Mouse (Mus musculus): ENCODE data around the gene Tmem189. TPM values are rescaled to one million over a fixed set of nuclear protein-coding genes. Genes with fewer than 3 reads are reported as not detected.
"Not testable (repeated sequence)": the region's sequence is repeated elsewhere in the genome, so short reads cannot be mapped to it uniquely, and the experiment has no call there.

Tmem189 gene
- total and polyA plus RNA-seq, 3 experiments = 21.7 to 46.5 TPM; not detected in 1

DNA sequence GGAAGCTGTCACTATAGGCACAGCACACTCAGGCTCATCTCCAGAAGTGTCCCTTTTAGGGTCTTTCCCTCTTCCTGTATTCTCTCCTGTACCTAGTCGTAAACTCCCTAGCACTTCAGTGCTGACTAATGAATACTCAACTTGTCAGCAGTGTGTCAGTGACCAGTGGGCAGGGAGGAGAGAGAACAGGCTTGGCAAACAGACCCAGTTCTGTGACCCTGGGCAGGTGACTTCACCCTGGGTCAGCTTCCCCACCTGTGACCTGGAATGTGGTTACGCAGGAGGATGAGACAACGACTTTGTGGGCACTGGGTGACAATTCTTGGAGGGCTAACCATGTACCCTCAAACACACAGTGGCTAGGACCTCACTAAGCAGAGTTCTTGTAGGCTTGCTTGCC lies 72.6 kb downstream of the Tmem189 start:
- no peaks in the 10 kb centered on the region for H3K4me1 ChIP-seq (ENCODE audit: control insufficient read depth in 1 of 2, insufficient read depth in 2 of 2, low read length in 2 of 2)
- H3K27me3 ChIP-seq (ENCODE audit: control insufficient read depth in 1 of 2, insufficient read depth in 2 of 2, low read length in 2 of 2) = no peaks in the 10 kb centered on the region
- H3K27ac ChIP-seq (ENCODE audit: control insufficient read depth, low read depth, low read length) = no peak overlapping the region
- TF ChIP-seq CHD1 (IDR thresholded peaks at IDR 0.05; ENCODE audit: low read depth, low read length) (no peak), MXI1 (IDR thresholded peaks at IDR 0.05; ENCODE audit: low read depth, low read length) (no peak), MAX (IDR thresholded peaks at IDR 0.05; ENCODE audit: low read length) (no peak), ELF1 (IDR thresholded peaks at IDR 0.05; ENCODE audit: low read depth, low read length) (no peak), HCFC1 (IDR thresholded peaks at IDR 0.05; ENCODE audit: low read depth, low read length) (no peak), BHLHE40 (IDR thresholded peaks at IDR 0.05; ENCODE audit: borderline replicate concordance, low read depth, low read length) (no peak), ETS1 (IDR thresholded peaks at IDR 0.05; ENCODE audit: low read depth, low read length) (no peak), UBTF (IDR thresholded peaks at IDR 0.05; ENCODE audit: borderline replicate concordance, insufficient read depth, low read depth, low read length) (no peak), TCF12 (IDR thresholded peaks at IDR 0.05; ENCODE audit: low read depth, low read length) (no peak), MAZ (IDR thresholded peaks at IDR 0.05; ENCODE audit: low read depth, low read length) (no peak), ZMIZ1 (IDR thresholded peaks at IDR 0.05; ENCODE audit: low read depth, low read length) (no peak), MAFK (IDR thresholded peaks at IDR 0.05; ENCODE audit: borderline replicate concordance, low read depth, low read length) (no peak), MYC (IDR thresholded peaks at IDR 0.05; ENCODE audit: low read depth, low read length) (no peak), USF2 (IDR thresholded peaks at IDR 0.05; ENCODE audit: borderline replicate concordance in 1 of 2, insufficient read depth in 1 of 2, low read depth in 1 of 2, low read length in 2 of 2) (no peak), POLR2AphosphoS5 (IDR thresholded peaks at IDR 0.05; ENCODE audit: borderline replicate concordance, low read depth, low read length) (no peak), TAL1 (IDR thresholded peaks at IDR 0.05; ENCODE audit: low read length) (no peak), TBP (IDR thresholded peaks at IDR 0.05; ENCODE audit: low read depth, low read length) (no peak), RAD21 (IDR thresholded peaks at IDR 0.05; ENCODE audit: low read depth, low read length) (no peak), SIN3A (IDR thresholded peaks at IDR 0.05; ENCODE audit: low read length) (no peak), CHD2 (IDR thresholded peaks at IDR 0.05; ENCODE audit: low read length) (no peak)
- no peak for DNase-seq (ENCODE audit: low read depth, low spot score)
- no peak overlapping the region for H3K9ac ChIP-seq (ENCODE audit: control insufficient read depth, low read depth, low read length, poor library complexity, severe bottlenecking)
- peaks cover 0 to 19% of the 10 kb centered on the region in 2 experiments; a peak in 2 of 4 replicates for H3K36me3 ChIP-seq (ENCODE audit: control insufficient read depth in 1 of 2, insufficient read depth in 2 of 2, low read length in 2 of 2)
- no peak overlapping the region for H3K4me3 ChIP-seq (ENCODE audit: control insufficient read depth in 1 of 2, insufficient read depth in 1 of 2, low read depth in 2 of 2, low read length in 2 of 2)
- H3K9me3 ChIP-seq (replicated peaks; ENCODE audit: insufficient read depth, low read length) = no peaks in the 10 kb centered on the region
- H3K79me2 ChIP-seq (ENCODE audit: control insufficient read depth, insufficient read depth, low read length, poor library complexity) = peaks cover 31% of the 10 kb centered on the region

DNA sequence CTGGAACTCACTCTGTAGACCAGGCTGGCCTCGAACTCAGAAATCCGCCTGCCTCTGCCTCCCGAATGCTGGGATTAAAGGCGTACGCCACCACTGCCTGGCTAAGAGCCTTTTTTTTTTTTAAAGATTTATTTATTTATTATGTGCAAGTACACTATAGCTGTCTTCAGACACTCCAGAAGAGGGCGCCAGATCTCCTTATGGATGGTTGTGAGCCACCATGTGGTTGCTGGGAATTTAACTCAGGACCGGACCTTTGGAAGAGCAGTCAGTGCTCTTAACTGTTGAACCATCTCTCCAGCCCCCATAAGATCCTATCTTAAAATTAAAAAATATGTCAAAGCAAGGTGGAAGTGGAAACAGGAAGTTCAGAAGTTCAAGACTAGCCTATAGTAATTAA lies 76.3 kb downstream of the Tmem189 start:
- H3K27me3 ChIP-seq (ENCODE audit: control insufficient read depth in 1 of 2, insufficient read depth in 2 of 2, low read length in 2 of 2); DNase-seq (ENCODE audit: low read depth, low spot score); H3K9me3 ChIP-seq (replicated peaks; ENCODE audit: insufficient read depth, low read length); H3K27ac ChIP-seq (ENCODE audit: control insufficient read depth, low read depth, low read length); H3K4me1 ChIP-seq (ENCODE audit: control insufficient read depth in 1 of 2, insufficient read depth in 2 of 2, low read length in 2 of 2); H3K4me3 ChIP-seq (ENCODE audit: control insufficient read depth in 1 of 2, insufficient read depth in 1 of 2, low read depth in 2 of 2, low read length in 2 of 2); H3K9ac ChIP-seq (ENCODE audit: control insufficient read depth, low read depth, low read length, poor library complexity, severe bottlenecking); H3K79me2 ChIP-seq (ENCODE audit: control insufficient read depth, insufficient read depth, low read length, poor library complexity): not testable (repeated sequence)
- TF ChIP-seq ZNF384 (IDR thresholded peaks at IDR 0.05; ENCODE audit: low read depth, low read length) (0 out of 2 replicates have a peak, but pooled peaks have one; percentile 18), RAD21 (IDR thresholded peaks at IDR 0.05; ENCODE audit: low read depth, low read length) (peak; percentile 9; the same call in 1 of the 2 replicates), CTCF (IDR thresholded peaks at IDR 0.05 in 2 of 3, conservative IDR thresholded peaks at IDR 0.05 in 1 of 3; ENCODE audit: control insufficient read depth in 1 of 3, insufficient read depth in 1 of 3, low read depth in 2 of 3, low read length in 3 of 3, poor library complexity in 1 of 3, severe bottlenecking in 1 of 3) (peak; percentile 13 to 45 (median 14); a peak in 2 of 6 replicates), SMC3 (IDR thresholded peaks at IDR 0.05; ENCODE audit: low read depth, low read length) (peak; percentile 9; the same call in 1 of the 2 replicates)
- peaks cover 0 to 19% of the 10 kb centered on the region in 2 experiments; a peak in 2 of 4 replicates for H3K36me3 ChIP-seq (ENCODE audit: control insufficient read depth in 1 of 2, insufficient read depth in 2 of 2, low read length in 2 of 2)

All from MEL (cell line).